Mouse (Mus musculus) myocyte (in vitro differentiated cells): ENCODE data around the gene Borcs6.

Source experiments
- CEBPB ChIP-seq: IDR thresholded peaks from 2 replicates; pipeline ENCODE4 v1.6.1; 2011; ENCODE audit warnings: mild to moderate bottlenecking, moderate library complexity; ENCODE audit not compliant: poor library complexity, insufficient read depth, severe bottlenecking
- MAX ChIP-seq: IDR thresholded peaks from one replicate; pipeline ENCODE4 v1.6.1; 2011; ENCODE audit warnings: low read depth, mild to moderate bottlenecking, control low read depth
- POLR2A ChIP-seq: IDR thresholded peaks from one replicate; pipeline ENCODE4 v1.6.1; 2011; ENCODE audit warnings: low read depth, mild to moderate bottlenecking, control low read depth, moderate library complexity; ENCODE audit not compliant: insufficient read length
- POLR2AphosphoS2 ChIP-seq: IDR thresholded peaks from one replicate; pipeline ENCODE4 v1.6.1; 2011; ENCODE audit warnings: low read depth, control low read depth; ENCODE audit not compliant: insufficient read length
- SRF ChIP-seq: IDR thresholded peaks from one replicate; pipeline ENCODE4 v1.6.1; 2011; ENCODE audit warnings: low read depth; ENCODE audit not compliant: control insufficient read depth, insufficient read length
- TCF12 ChIP-seq: IDR thresholded peaks from one replicate; pipeline ENCODE4 v1.6.1; 2011; ENCODE audit warnings: mild to moderate bottlenecking, control low read depth; ENCODE audit not compliant: poor library complexity, insufficient read depth, severe bottlenecking
- TCF3 ChIP-seq: IDR thresholded peaks from one replicate; pipeline ENCODE4 v1.6.1; 2011; ENCODE audit warnings: low read depth, control low read depth; ENCODE audit not compliant: insufficient read length
- USF1 ChIP-seq: IDR thresholded peaks from one replicate; pipeline ENCODE4 v1.6.1; 2011; ENCODE audit warnings: low read depth, mild to moderate bottlenecking, control low read depth, moderate library complexity

- TF ChIP-seq POLR2A (no peak), SRF (no peak), TCF3 (no peak), CEBPB (no peak), TCF12 (no peak), MAX (no peak), USF1 (no peak), POLR2AphosphoS2 (no peak)
Observed at GRCm38 (mm10) chr11:69101604-69102402, 42.3 kb downstream of the Borcs6 start.
